Mouse (Mus musculus) liver, embryonic 12.5 days (tissue): ENCODE data around the gene Slc51b. TPM values are rescaled to one million over a fixed set of nuclear protein-coding genes. Genes with fewer than 3 reads are reported as not detected.

Experiments used
- ATAC-seq: fragments of 200-750 bp; cut with Nextera tagmentation; 2 replicates; pipeline ENCODE4 v1.8.0; 2017; ENCODE audit warnings: moderate number of reproducible peaks, mild to moderate bottlenecking, moderate library complexity
- H3K27ac ChIP-seq: fragments of 300-500 bp; sonication (generic); 2 replicates; pipeline ENCODE4 v1.5.1; 2016; ENCODE audit warnings: mild to moderate bottlenecking
- H3K27me3 ChIP-seq: fragments of 300-500 bp; sonication (generic); replicated peaks from 2 replicates; pipeline ENCODE4 v1.6.1; 2016; ENCODE audit warnings: mild to moderate bottlenecking, moderate library complexity
- H3K36me3 ChIP-seq: fragments of 300-500 bp; sonication (generic); 2 replicates; pipeline ENCODE4 v1.6.1; 2016; ENCODE audit warnings: mild to moderate bottlenecking, moderate library complexity
- H3K4me1 ChIP-seq: fragments of 300-500 bp; sonication (generic); 2 replicates; pipeline ENCODE4 v1.6.1; 2016
- H3K4me2 ChIP-seq: fragments of 300-500 bp; sonication (generic); 2 replicates; pipeline ENCODE4 v1.6.1; 2016; ENCODE audit warnings: mild to moderate bottlenecking, moderate library complexity
- H3K4me3 ChIP-seq: fragments of 300-500 bp; sonication (generic); 2 replicates; pipeline ENCODE4 v1.5.1; 2016; ENCODE audit warnings: mild to moderate bottlenecking, moderate library complexity
- H3K9ac ChIP-seq: fragments of 300-500 bp; sonication (generic); 2 replicates; pipeline ENCODE4 v1.6.1; 2016; ENCODE audit warnings: mild to moderate bottlenecking, moderate library complexity
- H3K9me3 ChIP-seq: fragments of 300-500 bp; sonication (generic); replicated peaks from 2 replicates; pipeline ENCODE4 v1.6.1; 2016; ENCODE audit warnings: mild to moderate bottlenecking, moderate library complexity
- WGBS: fragments of 180-500 bp; shearing (Covaris S2); methylation state at CpG from one replicate; pipeline ENCODE4 v1.1.7; 2016; ENCODE audit not compliant: insufficient replicate concordance; 5-methylcytosine and 5-hydroxymethylcytosine counted together
- polyA plus RNA-seq: library from polyadenylated mRNA; unstranded; fragments of >200 nt; fragmentation: Nextera tagmentation; extraction: Ambion mirVana; gene quantifications from 2 replicates; pipeline ENCODE4 v1.2.1, GENCODE M21; 2016

Slc51b gene
- polyA plus RNA-seq, result 0.32 TPM in 1 of 2 replicates, not detected in the other

GRCm38 (mm10) chr9:65422760-65423501 lies at the start of gene Slc51b:
Gene Slc51b, minus strand, starts transcription at chr9:65422955.
- no peak within 1 kb of the TSS for H3K9ac ChIP-seq
- H3K27ac ChIP-seq, result no peak within 1 kb of the TSS
- no peaks in the 10 kb centered on the region for H3K36me3 ChIP-seq
- no peaks in the 10 kb centered on the region for H3K4me1 ChIP-seq
- H3K4me2 ChIP-seq, result no peak within 1 kb of the TSS
- WGBS, result 69% methylated on average over 11 of the region's 11 CpGs
- H3K9me3 ChIP-seq, result no peaks in the 10 kb centered on the region
- H3K4me3 ChIP-seq, result no peak within 1 kb of the TSS
- H3K27me3 ChIP-seq, result peaks cover 5% of the 10 kb centered on the region; the same call in 1 of the 2 replicates
- ATAC-seq, result no peak

GRCm38 (mm10) chr9:65467686-65468085 lies 44.9 kb upstream of the Slc51b start:
- WGBS, result 69% methylated on average over 11 of the region's 11 CpGs
- Histone ChIP-seq H3K4me1 (0 out of 2 replicates have a peak, but pooled peaks cover 16% of the 10 kb centered on the region), H3K4me3 (no peak overlapping the region)

GRCm38 (mm10) chr9:65465241-65465640 lies 42.5 kb upstream of the Slc51b start:
- H3K4me1 ChIP-seq, result peaks cover 33% of the 10 kb centered on the region
- H3K27ac ChIP-seq, result no peak overlapping the region
- WGBS, result 93% methylated on average over 2 of the region's 2 CpGs
- no peak overlapping the region for H3K9ac ChIP-seq
- no peak for ATAC-seq
- H3K4me2 ChIP-seq, result no peak overlapping the region
- H3K36me3 ChIP-seq, result peaks cover 23% of the 10 kb centered on the region
- H3K27me3 ChIP-seq, result no peaks in the 10 kb centered on the region
- no peak overlapping the region for H3K4me3 ChIP-seq
- H3K9me3 ChIP-seq, result no peaks in the 10 kb centered on the region

More at GRCm38 (mm10) chr9:65467686-65468085, 44.9 kb upstream of the Slc51b start:
- no peak overlapping the region for H3K4me2 ChIP-seq
- no peak overlapping the region for H3K9ac ChIP-seq
- ATAC-seq, result no peak
- peaks cover 26% of the 10 kb centered on the region for H3K36me3 ChIP-seq
- no peak overlapping the region for H3K27ac ChIP-seq
- no peaks in the 10 kb centered on the region for H3K9me3 ChIP-seq
- no peaks in the 10 kb centered on the region for H3K27me3 ChIP-seq

GRCm38 (mm10) chr9:65464161-65464560 lies 41.4 kb upstream of the Slc51b start:
- peaks cover 33% of the 10 kb centered on the region for H3K4me1 ChIP-seq
- H3K9ac ChIP-seq, result no peak overlapping the region
- no peak overlapping the region for H3K4me3 ChIP-seq
- H3K9me3 ChIP-seq, result no peaks in the 10 kb centered on the region
- no peak overlapping the region for H3K27ac ChIP-seq
- no peak overlapping the region for H3K4me2 ChIP-seq
- no peaks in the 10 kb centered on the region for H3K27me3 ChIP-seq
- H3K36me3 ChIP-seq, result peaks cover 16% of the 10 kb centered on the region
- 77% methylated on average over 6 of the region's 6 CpGs for WGBS
- no peak for ATAC-seq

- ATAC-seq, result no peak
- peaks cover 13% of the 10 kb centered on the region for H3K36me3 ChIP-seq
- H3K4me3 ChIP-seq, result no peak overlapping the region
- H3K4me1 ChIP-seq, result peaks cover 27% of the 10 kb centered on the region
- no peaks in the 10 kb centered on the region for H3K27me3 ChIP-seq
- no peaks in the 10 kb centered on the region for H3K9me3 ChIP-seq
- WGBS, result 90% methylated on average over 5 of the region's 5 CpGs
- H3K4me2 ChIP-seq, result no peak overlapping the region
- H3K9ac ChIP-seq, result no peak overlapping the region
- no peak overlapping the region for H3K27ac ChIP-seq
Measured at GRCm38 (mm10) chr9:65462544-65462943, 39.8 kb upstream of the Slc51b start.

- peak within 1 kb of the TSS; percentile 79 for H3K4me3 ChIP-seq
- peak within 1 kb of the TSS; percentile 75 for H3K27ac ChIP-seq
- H3K9ac ChIP-seq, result peak within 1 kb of the TSS; percentile 82
- H3K9me3 ChIP-seq, result no peaks in the 10 kb centered on the region
- H3K36me3 ChIP-seq, result peaks cover 8% of the 10 kb centered on the region
- peak; percentile 91 for ATAC-seq
- peak within 1 kb of the TSS; percentile 90 for H3K4me2 ChIP-seq
- H3K27me3 ChIP-seq, result no peaks in the 10 kb centered on the region
- WGBS, result under 1% methylated on average over 53 of the region's 53 CpGs
- peaks cover 27% of the 10 kb centered on the region for H3K4me1 ChIP-seq
Measured at GRCm38 (mm10) chr9:65460732-65461442, 38.1 kb upstream of the Slc51b start, which contains the start of gene Spg21. Gene Spg21, plus strand, starts transcription at chr9:65460947.

GRCm38 (mm10) chr9:65460198-65460597 lies 37.4 kb upstream of the Slc51b start:
- Histone ChIP-seq H3K9ac (no peak overlapping the region), H3K36me3 (peaks cover under 1% of the 10 kb centered on the region; the same call in 1 of the 2 replicates), H3K27ac (no peak overlapping the region), H3K27me3 (no peaks in the 10 kb centered on the region), H3K4me3 (no peak overlapping the region), H3K4me2 (peak overlapping the region; percentile 90), H3K4me1 (peaks cover 27% of the 10 kb centered on the region), H3K9me3 (no peaks in the 10 kb centered on the region)
- 65% methylated on average over 3 of the region's 3 CpGs for WGBS
- no peak for ATAC-seq

GRCm38 (mm10) chr9:65458975-65459374 lies 36.2 kb upstream of the Slc51b start:
- Histone ChIP-seq H3K4me1 (peaks cover 20% of the 10 kb centered on the region), H3K27me3 (no peaks in the 10 kb centered on the region), H3K4me2 (no peak overlapping the region), H3K36me3 (no peaks in the 10 kb centered on the region), H3K27ac (no peak overlapping the region), H3K9ac (no peak overlapping the region), H3K4me3 (no peak overlapping the region), H3K9me3 (no peaks in the 10 kb centered on the region)
- WGBS, result 76% methylated on average over 2 of the region's 2 CpGs
- ATAC-seq, result no peak

- Histone ChIP-seq H3K4me2 (no peak overlapping the region), H3K9me3 (no peaks in the 10 kb centered on the region), H3K27ac (no peak overlapping the region), H3K27me3 (no peaks in the 10 kb centered on the region), H3K4me1 (no peaks in the 10 kb centered on the region), H3K9ac (no peak overlapping the region), H3K36me3 (peaks cover 77% of the 10 kb centered on the region), H3K4me3 (no peak overlapping the region)
- no peak for ATAC-seq
- WGBS, result 84% methylated on average over 6 of the region's 6 CpGs
Measured at GRCm38 (mm10) chr9:65447951-65448350, 25.2 kb upstream of the Slc51b start.

- Histone ChIP-seq H3K27ac (no peak overlapping the region), H3K9ac (no peak overlapping the region), H3K4me3 (no peak overlapping the region), H3K36me3 (peaks cover 73% of the 10 kb centered on the region), H3K4me2 (no peak overlapping the region), H3K9me3 (no peaks in the 10 kb centered on the region), H3K4me1 (no peaks in the 10 kb centered on the region), H3K27me3 (no peaks in the 10 kb centered on the region)
- 84% methylated on average over 4 of the region's 4 CpGs for WGBS
- no peak for ATAC-seq
Measured at GRCm38 (mm10) chr9:65444692-65445091, 21.9 kb upstream of the Slc51b start.

GRCm38 (mm10) chr9:65435671-65436301 lies 13.0 kb upstream of the Slc51b start, which contains the start of gene Mtfmt:
Gene Mtfmt, plus strand, starts transcription at chr9:65435782.
- peak within 1 kb of the TSS; percentile 50 for H3K27ac ChIP-seq
- H3K9ac ChIP-seq, result peak within 1 kb of the TSS; percentile 85
- ATAC-seq, result peak; percentile 89
- peak within 1 kb of the TSS; percentile 96 for H3K4me3 ChIP-seq
- peaks cover 12% of the 10 kb centered on the region; the same call in 1 of the 2 replicates for H3K27me3 ChIP-seq
- H3K4me2 ChIP-seq, result peak within 1 kb of the TSS; percentile 80
- H3K36me3 ChIP-seq, result peaks cover 24% of the 10 kb centered on the region
- under 1% methylated on average over 54 of the region's 54 CpGs for WGBS
- peaks cover 15% of the 10 kb centered on the region for H3K4me1 ChIP-seq
- H3K9me3 ChIP-seq, result no peaks in the 10 kb centered on the region
